Mouse (Mus musculus) thymus, postnatal 4 days (tissue): Measurements from ENCODE around the gene Pcx.
"Not testable (repeated sequence)": the region's sequence is repeated elsewhere in the genome, so short reads cannot be mapped to it uniquely, and the experiment has no call there.

Source experiments
- DNase-seq: peaks from one replicate; pipeline ENCODE4 v3.0.0; 2021

The Pcx gene

DNA sequence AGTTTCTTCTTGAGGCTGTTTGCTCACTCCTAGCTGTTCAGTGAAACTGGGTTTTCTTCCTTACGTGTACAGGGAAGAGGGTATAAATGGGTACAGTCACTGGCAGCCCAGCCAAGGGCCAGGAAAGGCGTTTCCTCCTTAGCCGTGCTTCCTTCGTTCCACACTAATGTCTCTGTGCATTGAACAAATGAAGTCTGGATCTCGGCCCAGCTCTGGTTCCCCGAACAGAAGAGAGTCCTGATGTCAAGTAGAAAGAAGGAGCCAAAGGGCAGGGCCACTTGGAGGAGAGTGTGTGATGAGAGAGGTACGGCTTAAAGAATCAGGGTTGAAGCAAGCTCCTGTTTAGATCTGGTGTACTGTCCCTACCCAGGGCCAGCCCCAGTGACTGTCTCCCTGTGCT is 44.8 kb downstream of the Pcx start:
- no peak for DNase-seq

- no peak for DNase-seq
Observed at GRCm38 (mm10) chr19:4556787-4557186, 46.5 kb downstream of the Pcx start.

GRCm38 (mm10) chr19:4557796-4558569 is 47.7 kb downstream of the Pcx start:
- DNase-seq, result no peak

GRCm38 (mm10) chr19:4558570-4558955 is 48.3 kb downstream of the Pcx start:
- DNase-seq, result no peak

DNA sequence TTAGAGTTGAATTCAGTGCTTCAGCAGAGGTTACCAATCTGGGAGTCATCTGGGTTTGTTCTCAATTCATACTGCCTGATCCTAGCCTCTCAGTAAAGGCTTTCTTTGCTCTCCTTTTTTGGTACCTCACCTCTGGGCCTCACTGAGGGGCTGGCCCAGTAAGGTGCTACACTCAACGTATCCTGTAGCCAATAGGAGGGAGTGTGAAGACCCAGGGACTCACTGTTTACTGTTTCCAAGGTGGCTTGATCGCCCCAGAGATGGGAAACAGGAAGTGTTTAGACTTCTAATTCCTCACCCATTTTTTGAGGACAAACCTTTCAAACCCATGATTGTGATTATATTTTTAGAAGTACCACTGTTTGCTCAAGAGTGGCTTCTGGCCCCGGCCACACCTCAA is 48.7 kb downstream of the Pcx start:
- no peak for DNase-seq

DNA sequence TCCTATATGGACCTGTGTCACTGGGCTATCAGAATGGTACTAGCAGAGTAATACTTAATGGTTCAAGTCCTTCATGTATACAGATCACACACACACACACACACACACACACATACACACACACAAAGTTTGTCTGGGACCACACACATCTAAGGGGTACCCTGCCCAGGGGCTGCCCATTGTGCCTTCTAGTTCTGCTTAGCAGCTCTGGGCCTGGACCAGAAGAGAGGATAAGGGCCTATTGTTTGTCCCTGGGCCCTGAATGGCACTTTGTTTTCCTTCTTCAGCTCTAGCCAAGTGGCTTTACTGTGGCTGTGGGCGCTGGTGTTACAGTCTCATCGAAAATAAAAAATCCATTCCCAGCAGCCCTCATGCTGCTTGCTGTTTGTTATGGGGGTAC is 49.3 kb downstream of the Pcx start:
- DNase-seq, result no peak

GRCm38 (mm10) chr19:4560205-4560604 is 49.9 kb downstream of the Pcx start:
- no peak for DNase-seq

DNA sequence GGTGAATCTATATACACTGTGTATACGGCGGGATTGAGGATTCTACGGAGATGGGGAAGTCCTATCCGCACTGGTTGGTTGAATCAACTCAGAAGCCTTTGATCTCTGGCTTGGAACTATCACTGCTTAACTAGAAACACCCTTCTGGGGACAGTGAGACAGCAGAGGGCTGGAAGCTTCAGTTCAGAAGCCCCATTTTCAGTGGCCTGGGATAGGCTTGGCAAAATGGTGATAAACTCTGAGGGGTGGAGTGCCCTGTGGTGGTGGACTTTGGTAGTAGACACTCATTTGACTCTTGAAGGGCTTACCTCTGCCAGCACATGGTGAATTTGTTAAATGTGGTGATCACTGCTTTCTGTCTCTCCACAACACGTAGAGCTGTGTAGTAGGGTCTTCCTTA is 55.4 kb downstream of the Pcx start:
- DNase-seq, result no peak

GRCm38 (mm10) chr19:4566880-4567279 is 56.6 kb downstream of the Pcx start:
- no peak for DNase-seq

GRCm38 (mm10) chr19:4567665-4568064 is 57.4 kb downstream of the Pcx start:
- DNase-seq, result no peak

DNA sequence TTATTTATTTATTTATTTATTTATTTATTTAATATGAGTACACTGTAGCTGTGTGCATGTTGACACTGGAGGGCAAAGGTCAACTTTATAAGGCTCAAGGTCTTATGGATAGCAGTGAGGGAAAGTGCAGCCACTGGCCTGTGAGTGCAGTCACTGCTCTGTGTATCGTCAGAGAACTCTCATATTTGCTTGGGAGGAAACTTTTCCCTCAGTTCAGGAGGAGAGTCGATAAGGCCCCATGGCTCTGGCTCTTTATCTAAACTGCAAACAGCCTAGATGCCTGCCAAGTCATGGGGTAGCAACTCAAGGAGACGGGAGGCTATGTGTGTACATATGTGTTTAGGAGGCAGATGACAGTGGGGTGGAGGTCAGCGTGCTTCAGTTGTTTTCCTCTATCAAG is 58.6 kb downstream of the Pcx start:
- DNase-seq, result no peak

DNA sequence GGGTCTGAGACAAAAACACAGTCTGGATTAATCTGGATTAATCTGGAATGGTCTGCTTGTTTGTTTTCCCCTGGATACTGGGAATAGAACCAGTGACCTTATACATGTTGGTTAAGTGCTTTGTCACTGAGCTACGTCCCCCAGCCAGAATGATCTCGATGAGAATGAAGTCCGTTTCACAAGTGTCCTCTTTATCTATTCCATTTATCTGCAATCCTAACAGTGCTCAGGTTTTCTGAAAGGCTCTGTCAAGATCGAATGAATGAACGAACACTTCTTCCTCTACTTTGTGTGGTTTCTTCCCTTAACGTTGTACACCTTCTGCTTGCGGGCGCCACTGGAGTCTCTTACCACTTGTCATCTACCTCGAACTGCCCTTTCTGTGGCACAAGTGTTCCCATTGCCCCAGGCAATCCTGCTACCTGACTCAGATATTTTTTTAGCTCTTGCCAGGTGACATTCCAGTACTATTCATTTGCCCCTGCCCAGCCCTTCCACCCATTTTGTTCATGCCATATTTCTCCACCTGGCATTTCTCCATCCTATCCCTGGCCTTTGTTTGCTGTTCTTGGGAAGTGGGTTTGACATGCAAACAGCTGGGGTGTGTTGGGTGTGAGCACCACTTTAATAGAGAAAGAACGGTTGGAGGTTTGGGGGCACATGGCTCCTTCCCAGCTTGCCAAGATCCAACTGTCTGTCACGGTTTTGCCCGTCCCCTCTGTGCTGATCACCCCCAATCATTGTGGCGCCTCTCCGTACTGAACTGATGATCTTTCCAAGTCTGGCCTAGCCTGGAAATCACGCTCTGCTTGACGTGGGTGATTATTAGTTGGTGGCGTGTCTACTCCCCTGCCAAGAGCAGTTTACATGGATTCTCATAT is 59.3 kb downstream of the Pcx start:
- DNase-seq, result no peak

GRCm38 (mm10) chr19:4570237-4570613 is 60.0 kb downstream of the Pcx start:
- DNase-seq, result no peak

DNA sequence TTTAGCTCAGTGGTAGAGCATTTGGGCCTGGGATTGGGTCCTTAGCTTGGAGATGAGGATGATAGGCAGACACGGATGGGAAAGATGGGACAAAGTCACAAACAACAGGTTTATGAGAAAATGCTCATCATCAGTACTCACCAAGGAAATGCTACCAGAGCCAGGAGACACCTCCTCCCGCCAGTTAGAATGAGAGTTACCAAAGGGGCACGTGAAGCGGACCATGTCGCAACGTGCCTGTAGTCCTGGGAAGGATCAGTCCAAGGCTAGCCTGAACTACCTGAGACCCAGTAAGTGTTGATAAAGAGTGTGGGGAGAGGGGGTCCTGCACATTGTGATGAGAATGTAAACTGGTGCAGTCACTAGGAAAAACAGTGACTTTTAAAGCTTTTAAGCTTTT is 60.5 kb downstream of the Pcx start:
- DNase-seq, result no peak

GRCm38 (mm10) chr19:4571658-4572057 is 61.4 kb downstream of the Pcx start:
- no peak for DNase-seq

GRCm38 (mm10) chr19:4572061-4572460 is 61.8 kb downstream of the Pcx start:
- DNase-seq, result no peak

DNA sequence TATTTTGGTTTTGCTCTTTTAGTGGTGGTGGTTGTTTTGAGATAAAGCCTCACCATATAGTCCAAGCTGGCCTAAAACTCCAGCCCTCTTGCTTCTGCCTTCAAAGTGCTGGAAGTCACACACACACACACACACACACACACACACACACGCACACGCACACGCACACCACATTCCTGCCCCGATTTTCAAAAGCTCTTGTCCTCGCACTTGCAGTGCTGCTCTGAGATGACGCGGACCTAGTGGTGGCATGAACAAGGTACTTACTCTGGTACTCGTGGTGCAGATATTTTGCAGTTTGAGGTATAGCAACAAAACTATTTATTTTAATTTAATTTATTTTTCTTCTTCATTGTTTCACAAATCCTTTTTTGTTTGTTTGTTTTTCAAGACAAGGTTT is 62.2 kb downstream of the Pcx start:
- no peak for DNase-seq

GRCm38 (mm10) chr19:4573241-4573640 is 63.0 kb downstream of the Pcx start:
- DNase-seq, result peak; percentile 17

- no peak for DNase-seq
Observed at GRCm38 (mm10) chr19:4578799-4579198, 68.5 kb downstream of the Pcx start.

GRCm38 (mm10) chr19:4579296-4579695 is 69.0 kb downstream of the Pcx start:
- no peak for DNase-seq

GRCm38 (mm10) chr19:4583856-4584255 is 73.6 kb downstream of the Pcx start:
- no peak for DNase-seq

- DNase-seq, result not testable (repeated sequence)
Observed at GRCm38 (mm10) chr19:4586783-4587182, 76.5 kb downstream of the Pcx start.

DNA sequence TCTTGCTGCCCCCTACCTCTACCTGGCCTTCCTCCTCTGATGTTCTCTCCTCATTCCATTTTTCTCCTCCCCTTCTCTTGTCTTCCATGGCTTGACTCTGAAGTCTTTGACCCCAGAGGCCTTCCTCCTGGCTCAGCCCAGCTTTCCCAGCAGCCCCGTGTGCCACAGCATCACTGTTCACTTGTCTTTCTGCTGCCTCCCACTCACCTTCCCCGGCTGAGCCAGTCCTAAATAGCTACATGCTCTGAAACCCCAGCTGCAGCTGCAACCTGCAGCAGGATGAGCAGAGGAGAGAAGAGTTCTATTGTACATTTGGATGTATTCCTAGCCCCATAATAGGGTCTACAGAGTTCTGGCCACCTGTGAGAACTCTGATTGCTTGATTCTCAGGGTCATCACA is 77.2 kb downstream of the Pcx start:
- DNase-seq, result no peak

GRCm38 (mm10) chr19:4588430-4588829 is 78.2 kb downstream of the Pcx start:
- no peak for DNase-seq
